Mouse (Mus musculus) megakaryocyte, embryonic 14.5 days (primary cell): ENCODE results near the gene Coro1b.

Source experiments
- FLI1 ChIP-seq: IDR thresholded peaks from 2 replicates; pipeline ENCODE4 v1.6.1; 2012; ENCODE audit warnings: low read length, inconsistent platforms, mixed read lengths
- GATA1 ChIP-seq: IDR thresholded peaks from 3 replicates; pipeline ENCODE4 v1.6.1; 2012; ENCODE audit warnings: mixed read lengths, low read length, inconsistent platforms, borderline replicate concordance

DNA sequence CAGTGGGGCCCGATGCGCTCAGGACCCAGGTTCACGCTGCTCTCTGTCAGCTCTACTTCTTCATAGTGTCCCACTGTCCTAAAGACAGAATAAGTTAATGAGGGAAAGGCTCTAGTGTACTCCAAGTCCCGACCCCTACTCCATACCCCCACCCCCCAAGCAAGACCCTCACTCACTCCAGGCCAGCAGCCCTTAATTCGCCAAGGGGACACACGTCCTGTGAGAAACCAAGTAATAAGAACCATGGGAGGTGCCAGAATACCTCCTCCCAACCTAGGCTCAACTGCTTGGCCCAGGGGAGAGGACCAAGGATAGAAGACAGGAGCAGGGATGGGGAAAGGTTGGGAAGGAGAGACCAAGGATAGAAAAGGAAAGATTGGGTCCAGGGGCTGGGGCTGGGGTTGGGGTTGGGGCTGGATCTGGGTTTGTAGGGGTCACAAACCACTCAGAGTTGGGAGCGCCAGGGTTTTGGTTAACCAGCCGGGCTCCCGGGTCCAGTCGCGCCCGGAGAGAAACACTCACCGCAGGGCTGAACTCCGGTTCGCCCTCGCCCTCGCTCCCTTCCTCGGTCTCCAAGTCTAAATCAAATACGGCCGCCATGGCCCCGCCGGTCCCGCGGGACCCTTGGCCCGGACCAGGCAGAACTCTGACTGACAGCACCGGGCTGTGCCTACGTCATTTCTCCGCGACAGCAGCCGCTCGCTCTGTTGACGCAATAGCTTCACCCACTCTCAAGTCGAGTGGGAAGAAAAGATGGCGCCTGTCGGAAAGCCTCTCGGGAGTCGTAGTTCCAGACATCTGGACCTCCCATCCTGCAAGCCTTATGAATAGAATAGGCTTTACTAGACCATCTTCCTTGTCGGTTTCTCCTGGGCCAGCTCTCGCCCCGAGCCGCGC lies 14.5 kb downstream of the Coro1b start, which contains the start of gene Rps6kb2:
- no peak for TF ChIP-seq GATA1
- TF ChIP-seq FLI1 = no peak
